Mouse (Mus musculus): Measurements from ENCODE around the gene Reep6. TPM values are rescaled to one million over a fixed set of nuclear protein-coding genes. Genes with fewer than 3 reads are reported as not detected.

Reep6 gene
- total and polyA plus RNA-seq, 2 experiments, result 112 to 384 TPM

- Histone ChIP-seq H3K36me3 (ENCODE audit: control insufficient read depth, insufficient read depth, low read length) (peaks cover 34% of the 10 kb centered on the region), H3K27me3 (ENCODE audit: control insufficient read depth, insufficient read depth, low read length) (no peaks in the 10 kb centered on the region), H3K4me1 (ENCODE audit: control insufficient read depth, insufficient read depth, low read length) (peaks cover 14% of the 10 kb centered on the region), H3K9ac (ENCODE audit: low read depth, low read length) (no peak overlapping the region), H3K27ac (replicated peaks; ENCODE audit: insufficient read depth, low read depth, low read length) (no peak overlapping the region), H3K79me2 (ENCODE audit: control insufficient read depth, insufficient read depth, low read length) (peaks cover 4% of the 10 kb centered on the region; the same call in 1 of the 2 replicates), H3K4me3 (ENCODE audit: insufficient read depth, low read depth, low read length) (no peak overlapping the region)
- 82% methylated on average over 10 of the region's 15 CpGs for WGBS
- TF ChIP-seq POLR2A (IDR thresholded peaks at IDR 0.05; ENCODE audit: extremely low read depth, insufficient read depth, low read length) (no peak), CTCF (IDR thresholded peaks at IDR 0.05; ENCODE audit: low read depth, low read length) (no peak)
- no peak for DNase-seq (ENCODE audit: extremely low read depth, low read depth, low spot score)
Measured at GRCm38 (mm10) chr10:80285222-80286070, 44.3 kb upstream of the Reep6 start.

- H3K79me2 ChIP-seq (ENCODE audit: control insufficient read depth, insufficient read depth, low read length), result peaks cover 6% of the 10 kb centered on the region; the same call in 1 of the 2 replicates
- TF ChIP-seq POLR2A (IDR thresholded peaks at IDR 0.05; ENCODE audit: extremely low read depth, insufficient read depth, low read length), result no peak
- no peak for TF ChIP-seq CTCF (IDR thresholded peaks at IDR 0.05; ENCODE audit: low read depth, low read length)
- H3K27me3 ChIP-seq (ENCODE audit: control insufficient read depth, insufficient read depth, low read length), result no peaks in the 10 kb centered on the region
- no peak overlapping the region for H3K4me3 ChIP-seq (ENCODE audit: insufficient read depth, low read depth, low read length)
- H3K4me1 ChIP-seq (ENCODE audit: control insufficient read depth, insufficient read depth, low read length), result peaks cover 1% of the 10 kb centered on the region
- H3K36me3 ChIP-seq (ENCODE audit: control insufficient read depth, insufficient read depth, low read length), result peaks cover 32% of the 10 kb centered on the region
- 94% methylated on average over 12 of the region's 12 CpGs for WGBS
- no peak for DNase-seq (ENCODE audit: extremely low read depth, low read depth, low spot score)
- no peak overlapping the region for H3K27ac ChIP-seq (replicated peaks; ENCODE audit: insufficient read depth, low read depth, low read length)
- no peak overlapping the region for H3K9ac ChIP-seq (ENCODE audit: low read depth, low read length)
Measured at GRCm38 (mm10) chr10:80288097-80288496, 41.7 kb upstream of the Reep6 start.

GRCm38 (mm10) chr10:80288657-80289056, 41.1 kb upstream of the Reep6 start:
- peaks cover 4% of the 10 kb centered on the region; the same call in 1 of the 2 replicates for H3K4me1 ChIP-seq (ENCODE audit: control insufficient read depth, insufficient read depth, low read length)
- no peak for TF ChIP-seq POLR2A (IDR thresholded peaks at IDR 0.05; ENCODE audit: extremely low read depth, insufficient read depth, low read length)
- peak; percentile 35; the same call in 1 of the 2 replicates for TF ChIP-seq CTCF (IDR thresholded peaks at IDR 0.05; ENCODE audit: low read depth, low read length)
- 82% methylated on average over 8 of the region's 8 CpGs for WGBS
- no peak for DNase-seq (ENCODE audit: extremely low read depth, low read depth, low spot score)
- H3K4me3 ChIP-seq (ENCODE audit: insufficient read depth, low read depth, low read length), result no peak overlapping the region
- H3K27ac ChIP-seq (replicated peaks; ENCODE audit: insufficient read depth, low read depth, low read length), result no peak overlapping the region
- H3K79me2 ChIP-seq (ENCODE audit: control insufficient read depth, insufficient read depth, low read length), result peaks cover 6% of the 10 kb centered on the region; the same call in 1 of the 2 replicates
- peaks cover 28% of the 10 kb centered on the region for H3K36me3 ChIP-seq (ENCODE audit: control insufficient read depth, insufficient read depth, low read length)
- H3K9ac ChIP-seq (ENCODE audit: low read depth, low read length), result no peak overlapping the region
- no peaks in the 10 kb centered on the region for H3K27me3 ChIP-seq (ENCODE audit: control insufficient read depth, insufficient read depth, low read length)

- under 1% methylated on average over 72 of the region's 72 CpGs for WGBS
- peak; percentile 79 for TF ChIP-seq CTCF (IDR thresholded peaks at IDR 0.05; ENCODE audit: low read depth, low read length)
- peak; percentile 96 for TF ChIP-seq POLR2A (IDR thresholded peaks at IDR 0.05; ENCODE audit: extremely low read depth, insufficient read depth, low read length)
- H3K36me3 ChIP-seq (ENCODE audit: control insufficient read depth, insufficient read depth, low read length), result peaks cover 12% of the 10 kb centered on the region
- peaks cover 4% of the 10 kb centered on the region; the same call in 1 of the 2 replicates for H3K4me1 ChIP-seq (ENCODE audit: control insufficient read depth, insufficient read depth, low read length)
- H3K79me2 ChIP-seq (ENCODE audit: control insufficient read depth, insufficient read depth, low read length), result peaks cover 6% of the 10 kb centered on the region; the same call in 1 of the 2 replicates
- peak within 1 kb of the TSS; percentile 95 for H3K9ac ChIP-seq (ENCODE audit: low read depth, low read length)
- peak within 1 kb of the TSS; percentile 95 for H3K4me3 ChIP-seq (ENCODE audit: insufficient read depth, low read depth, low read length)
- no peaks in the 10 kb centered on the region for H3K27me3 ChIP-seq (ENCODE audit: control insufficient read depth, insufficient read depth, low read length)
- H3K27ac ChIP-seq (replicated peaks; ENCODE audit: insufficient read depth, low read depth, low read length), result peak within 1 kb of the TSS; percentile 61
- peak; percentile 80 for DNase-seq (ENCODE audit: extremely low read depth, low read depth, low spot score)
Measured at GRCm38 (mm10) chr10:80292251-80293146, 37.3 kb upstream of the Reep6 start, which contains the start of gene Rps15. Rps15 (plus strand) TSS chr10:80292453.

GRCm38 (mm10) chr10:80293325-80293724, 36.4 kb upstream of the Reep6 start:
- peaks cover 9% of the 10 kb centered on the region for H3K36me3 ChIP-seq (ENCODE audit: control insufficient read depth, insufficient read depth, low read length)
- no peak for DNase-seq (ENCODE audit: extremely low read depth, low read depth, low spot score)
- no peaks in the 10 kb centered on the region for H3K27me3 ChIP-seq (ENCODE audit: control insufficient read depth, insufficient read depth, low read length)
- TF ChIP-seq POLR2A (IDR thresholded peaks at IDR 0.05; ENCODE audit: extremely low read depth, insufficient read depth, low read length) (no peak), CTCF (IDR thresholded peaks at IDR 0.05; ENCODE audit: low read depth, low read length) (no peak)
- H3K4me1 ChIP-seq (ENCODE audit: control insufficient read depth, insufficient read depth, low read length), result peaks cover 4% of the 10 kb centered on the region; the same call in 1 of the 2 replicates
- WGBS, result 36% methylated on average over 14 of the region's 14 CpGs
- H3K4me3 ChIP-seq (ENCODE audit: insufficient read depth, low read depth, low read length), result peak overlapping the region; percentile 95
- peaks cover 6% of the 10 kb centered on the region; the same call in 1 of the 2 replicates for H3K79me2 ChIP-seq (ENCODE audit: control insufficient read depth, insufficient read depth, low read length)
- peak overlapping the region; percentile 95 for H3K9ac ChIP-seq (ENCODE audit: low read depth, low read length)
- H3K27ac ChIP-seq (replicated peaks; ENCODE audit: insufficient read depth, low read depth, low read length), result no peak overlapping the region

Data from liver, adult 2 months (tissue).